31 mouse cellular contexts compared by ENCODE assay signal in the genomic region with DNA sequence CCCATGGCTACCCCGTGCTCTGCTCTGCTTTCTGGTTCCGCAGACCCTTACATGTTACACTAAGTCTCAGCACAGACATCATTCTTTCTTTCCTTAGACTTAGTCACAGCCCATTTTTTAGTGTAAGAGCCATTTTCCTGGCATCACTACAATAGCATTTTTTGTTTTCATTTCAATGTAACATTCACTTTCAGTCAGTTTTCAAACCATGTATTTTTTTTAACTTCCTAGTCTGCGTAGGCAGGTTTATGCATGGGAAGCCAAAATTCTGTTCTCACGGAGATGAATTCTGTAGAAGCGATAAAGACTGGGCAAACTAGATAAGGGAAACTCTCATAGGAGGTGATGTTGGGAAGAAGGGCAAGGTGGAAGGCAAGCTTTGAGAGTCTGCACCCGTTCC. TPM values are rescaled to one million over a fixed set of nuclear protein-coding genes. Genes with fewer than 3 reads are reported as not detected.
DNase-seq lines count a peak whose midpoint lies in the region; ATAC-seq and TF ChIP-seq lines count a peak whose summit lies in the region.
"Had no signal": no experiment of that assay in that cellular context is flagged by ENCODE, and none has a peak within 500 bp of the region (broad histone marks: within the 10 kb centered on the region; RNA-seq: fewer than 3 reads in every experiment).

No protein-coding gene starts in this region.

- H3K4me1 ChIP-seq in heart, adult 2 months (ENCODE audit: control insufficient read depth, insufficient read depth, low read length) = peaks cover 9% of the 10 kb centered on the region
- H3K4me1 ChIP-seq in heart, embryonic 12.5 days (replicated peaks) = peaks cover 10% of the 10 kb centered on the region
- H3K4me1 ChIP-seq in heart, embryonic 15.5 days (replicated peaks) = peaks cover 10% of the 10 kb centered on the region
- peaks cover 16% of the 10 kb centered on the region; the same call in 1 of the 2 replicates for H3K4me1 ChIP-seq in lung, embryonic 16.5 days (replicated peaks; ENCODE audit: control insufficient read depth, insufficient read depth, low read length)
- H3K4me1 ChIP-seq: forebrain, embryonic 10.5 days; forebrain, embryonic 13.5 days; hindbrain, embryonic 12.5 days; hindbrain, embryonic 15.5 days had no signal

- DNase-seq in heart, adult 2 months = no peak
- DNase-seq in heart, postnatal 10 days = no peak
- no peak for DNase-seq in lung, postnatal 10 days
- DNase-seq in telencephalon, adult 2 months (ENCODE audit: low read depth, low spot score) = peak; percentile 45
- DNase-seq: B cell, adult 2 months; cerebellum, adult 18-20 months; cerebellum, adult 9-10 months; cerebellum, postnatal 14 days; gastrocnemius, postnatal 25 days; heart, adult 18-20 months; heart, postnatal 14 days had no signal

- WGBS in heart, adult 2 months = 75% methylated on average over 6 of the region's 6 CpGs
- WGBS in heart, embryonic 12.5 days = 76% methylated on average over 6 of the region's 6 CpGs
- 75% methylated on average over 6 of the region's 6 CpGs for WGBS in heart, embryonic 15.5 days
- WGBS in lung, embryonic 16.5 days = 64% methylated on average over 6 of the region's 6 CpGs

- intact Hi-C loops in heart, adult 2 months (cut with DNase I) = no loop called here
- intact Hi-C loops in heart, postnatal 10 days (cut with DNase I) = no loop called here

- no peak for TF ChIP-seq EP300 in heart, adult 2 months (IDR thresholded peaks at IDR 0.05; ENCODE audit: insufficient read depth, low read depth, low read length)

- TF ChIP-seq POLR2A in heart, adult 2 months (IDR thresholded peaks at IDR 0.05; ENCODE audit: insufficient read depth, low read depth, low read length) = no peak

- no peaks in the 10 kb centered on the region for H3K79me2 ChIP-seq in heart, adult 2 months (replicated peaks; ENCODE audit: control insufficient read depth, insufficient read depth, low read length)

- H3K27me3 ChIP-seq in heart, adult 2 months (ENCODE audit: control insufficient read depth, insufficient read depth, low read length) = no peaks in the 10 kb centered on the region
- H3K27me3 ChIP-seq in heart, embryonic 12.5 days (replicated peaks) = no peaks in the 10 kb centered on the region
- no peaks in the 10 kb centered on the region for H3K27me3 ChIP-seq in heart, embryonic 15.5 days
- no peaks in the 10 kb centered on the region for H3K27me3 ChIP-seq in lung, embryonic 16.5 days (ENCODE audit: control insufficient read depth, insufficient read depth, low read depth, low read length)
- H3K27me3 ChIP-seq: CH12.LX; forebrain, embryonic 13.5 days; hindbrain, embryonic 12.5 days; hindbrain, embryonic 15.5 days; Patski had no signal

- H3K9ac ChIP-seq in heart, adult 2 months (ENCODE audit: low read depth, low read length) = no peak overlapping the region
- H3K9ac ChIP-seq in heart, embryonic 12.5 days = no peak overlapping the region
- H3K9ac ChIP-seq in heart, embryonic 15.5 days = no peak overlapping the region
- H3K9ac ChIP-seq in lung, embryonic 16.5 days (ENCODE audit: low read length) = no peak overlapping the region
- H3K9ac ChIP-seq: forebrain, embryonic 13.5 days; hindbrain, embryonic 12.5 days; hindbrain, embryonic 15.5 days had no signal

- no peaks in the 10 kb centered on the region for H3K9me3 ChIP-seq in heart, embryonic 12.5 days (replicated peaks)
- H3K9me3 ChIP-seq in heart, embryonic 15.5 days (replicated peaks) = no peaks in the 10 kb centered on the region
- H3K9me3 ChIP-seq in lung, embryonic 16.5 days (ENCODE audit: control insufficient read depth, low read length) = no peaks in the 10 kb centered on the region
- H3K9me3 ChIP-seq: forebrain, embryonic 10.5 days; forebrain, embryonic 13.5 days; G1E; hindbrain, embryonic 12.5 days; hindbrain, embryonic 15.5 days had no signal

- no peak overlapping the region for H3K4me3 ChIP-seq in heart, adult 2 months
- no peak overlapping the region for H3K4me3 ChIP-seq in heart, embryonic 12.5 days
- no peak overlapping the region for H3K4me3 ChIP-seq in heart, embryonic 15.5 days
- no peak overlapping the region for H3K4me3 ChIP-seq in lung, embryonic 16.5 days (ENCODE audit: low read length)
- H3K4me3 ChIP-seq: forebrain, embryonic 10.5 days; forebrain, embryonic 13.5 days; hindbrain, embryonic 12.5 days; hindbrain, embryonic 15.5 days had no signal

- H3K4me2 ChIP-seq in heart, embryonic 12.5 days = no peak overlapping the region
- no peak overlapping the region for H3K4me2 ChIP-seq in heart, embryonic 15.5 days
- no peak overlapping the region for H3K4me2 ChIP-seq in lung, embryonic 16.5 days (ENCODE audit: low read depth, low read length)
- H3K4me2 ChIP-seq: forebrain, embryonic 13.5 days; heart, embryonic 11.5 days; hindbrain, embryonic 12.5 days; hindbrain, embryonic 15.5 days had no signal

- no peaks in the 10 kb centered on the region for H3K36me3 ChIP-seq in heart, adult 2 months (ENCODE audit: control insufficient read depth, insufficient read depth, low read length)
- H3K36me3 ChIP-seq in heart, embryonic 12.5 days = no peaks in the 10 kb centered on the region
- no peaks in the 10 kb centered on the region for H3K36me3 ChIP-seq in heart, embryonic 15.5 days
- H3K36me3 ChIP-seq in lung, embryonic 16.5 days (ENCODE audit: control insufficient read depth, insufficient read depth, low read length) = no peaks in the 10 kb centered on the region
- H3K36me3 ChIP-seq: forebrain, embryonic 10.5 days; G1E; hindbrain, embryonic 12.5 days; hindbrain, embryonic 15.5 days had no signal

- no peak for TF ChIP-seq CTCF in heart, adult 2 months (IDR thresholded peaks at IDR 0.05)

- H3K27ac ChIP-seq in heart, adult 2 months = peak overlapping the region; percentile 18; the same call in 1 of the 2 replicates
- H3K27ac ChIP-seq in heart, embryonic 12.5 days (ENCODE audit: poor library complexity, severe bottlenecking) = no peak overlapping the region
- H3K27ac ChIP-seq in heart, embryonic 15.5 days = peak overlapping the region; percentile 37; the same call in 1 of the 2 replicates
- H3K27ac ChIP-seq in lung, embryonic 16.5 days (ENCODE audit: low read length) = peak overlapping the region; percentile 71
- H3K27ac ChIP-seq: forebrain, embryonic 10.5 days; forebrain, embryonic 13.5 days; hindbrain, embryonic 12.5 days; hindbrain, embryonic 15.5 days had no signal

- ATAC-seq in heart, embryonic 12.5 days (ENCODE audit: insufficient number of reproducible peaks, low FRiP score) = no peak
- ATAC-seq in heart, embryonic 15.5 days (replicated peaks; ENCODE audit: insufficient number of reproducible peaks, insufficient read depth, low FRiP score, low read depth) = no peak
- no peak for ATAC-seq in lung, embryonic 16.5 days (ENCODE audit: low read depth)
- ATAC-seq: forebrain, embryonic 13.5 days; forebrain, embryonic 16.5 days; intestine, postnatal 0 days; Patski had no signal

RNA-seq across cellular contexts. Expression of a gene that starts 13.9 kb away (rescaled TPM):
- total RNA-seq in heart, adult 2 months (2021) = 100 to 1,000 TPM; 409 to 433 TPM
- polyA plus RNA-seq in heart, adult 2 months (2012; rRNA removed) = 1,071 and 1,296 TPM in 2 replicates
- 139 TPM in 2 replicates for polyA plus RNA-seq in heart, embryonic 12.5 days (2016; fragmentation: Nextera tagmentation; extraction: Ambion mirVana)
- 595 and 619 TPM in 2 replicates for polyA plus RNA-seq in heart, embryonic 15.5 days (2015; fragmentation: Nextera tagmentation; extraction: Ambion mirVana)
- 100 to 1,000 TPM; 312 to 380 TPM for total RNA-seq in heart, postnatal 10 days (2021)
- 1,118 and 1,160 TPM in 2 replicates for polyA plus RNA-seq in lung, embryonic 16.5 days (2015; fragmentation: Nextera tagmentation; extraction: Ambion mirVana)
- total RNA-seq: CH12.LX; hematopoietic stem cell, adult 5-6 weeks had no signal
- polyA plus RNA-seq: G1E had no signal

RNA-seq across cellular contexts. Expression of a gene that starts 32.0 kb away (rescaled TPM):
- total RNA-seq in heart, adult 2 months (2021) = 10 to 100 TPM; 16.3 to 19.6 TPM
- 12.8 and 19.9 TPM in 2 replicates for polyA plus RNA-seq in heart, adult 2 months (2012; rRNA removed)
- polyA plus RNA-seq in heart, embryonic 12.5 days (2016; fragmentation: Nextera tagmentation; extraction: Ambion mirVana) = 21.8 and 22.5 TPM in 2 replicates
- polyA plus RNA-seq in heart, embryonic 15.5 days (2015; fragmentation: Nextera tagmentation; extraction: Ambion mirVana) = 14.4 and 16.5 TPM in 2 replicates
- 10 to 100 TPM; 11.9 to 13.2 TPM for total RNA-seq in heart, postnatal 10 days (2021)
- 7.1 and 7.8 TPM in 2 replicates for polyA plus RNA-seq in lung, embryonic 16.5 days (2015; fragmentation: Nextera tagmentation; extraction: Ambion mirVana)
- polyA plus RNA-seq: Patski had no signal

RNA-seq across cellular contexts. Expression of a gene that starts 32.4 kb away (rescaled TPM):
- not detected for total RNA-seq in heart, adult 2 months (2021)
- polyA plus RNA-seq in heart, adult 2 months (2012; rRNA removed) = 0.29 and 0.51 TPM in 2 replicates
- polyA plus RNA-seq in heart, embryonic 12.5 days (2016; fragmentation: Nextera tagmentation; extraction: Ambion mirVana) = 0.98 and 1.0 TPM in 2 replicates
- polyA plus RNA-seq in heart, embryonic 15.5 days (2015; fragmentation: Nextera tagmentation; extraction: Ambion mirVana) = 0.27 and 0.87 TPM in 2 replicates
- total RNA-seq in heart, postnatal 10 days (2021) = not detected
- 0.35 and 0.97 TPM in 2 replicates for polyA plus RNA-seq in lung, embryonic 16.5 days (2015; fragmentation: Nextera tagmentation; extraction: Ambion mirVana)
- total RNA-seq: adrenal gland, adult 2 months; adrenal gland, postnatal 14 days; gastrocnemius, adult 8-10 months; gastrocnemius, postnatal 25 days; heart, adult 18-20 months; hematopoietic stem cell, adult 5-6 weeks had no signal
- polyA plus RNA-seq: adrenal gland, adult 2 months; embryonic facial prominence, embryonic 11.5 days; forebrain, embryonic 10.5 days; G1E; hindbrain, embryonic 12.5 days; hindbrain, embryonic 15.5 days had no signal

RNA-seq across cellular contexts. Expression of a gene that starts 34.1 kb away (rescaled TPM):
- under 1 TPM in 1 of 2 experiments, not detected in 1; 0.30 TPM for total RNA-seq in heart, adult 2 months (2021)
- polyA plus RNA-seq in heart, adult 2 months (2012; rRNA removed) = 0.04 and 0.26 TPM in 2 replicates
- 0.22 TPM in 1 of 2 replicates, not detected in the other for polyA plus RNA-seq in heart, embryonic 12.5 days (2016; fragmentation: Nextera tagmentation; extraction: Ambion mirVana)
- 0.18 and 0.26 TPM in 2 replicates for polyA plus RNA-seq in heart, embryonic 15.5 days (2015; fragmentation: Nextera tagmentation; extraction: Ambion mirVana)
- not detected for total RNA-seq in heart, postnatal 10 days (2021)
- 0.20 TPM in 1 of 2 replicates, not detected in the other for polyA plus RNA-seq in lung, embryonic 16.5 days (2015; fragmentation: Nextera tagmentation; extraction: Ambion mirVana)
- total RNA-seq: gastrocnemius, adult 8-10 months; gastrocnemius, postnatal 25 days; heart, adult 18-20 months; hematopoietic stem cell, adult 5-6 weeks had no signal
- polyA plus RNA-seq: adrenal gland, adult 2 months; embryonic facial prominence, embryonic 11.5 days; embryonic facial prominence, embryonic 14.5 days; forebrain, embryonic 10.5 days; forebrain, embryonic 13.5 days; forebrain, embryonic 16.5 days; G1E; hindbrain, embryonic 12.5 days; intestine, embryonic 14.5 days had no signal

RNA-seq across cellular contexts. Expression of a gene that starts 52.1 kb away (rescaled TPM):
- 10 to 100 TPM; 24.0 to 30.4 TPM for total RNA-seq in heart, adult 2 months (2021)
- polyA plus RNA-seq in heart, adult 2 months (2012; rRNA removed) = 41.7 and 57.6 TPM in 2 replicates
- polyA plus RNA-seq in heart, embryonic 12.5 days (2016; fragmentation: Nextera tagmentation; extraction: Ambion mirVana) = 93.8 and 99.8 TPM in 2 replicates
- polyA plus RNA-seq in heart, embryonic 15.5 days (2015; fragmentation: Nextera tagmentation; extraction: Ambion mirVana) = 75.6 and 126 TPM in 2 replicates
- total RNA-seq in heart, postnatal 10 days (2021) = 10 to 100 TPM; 37.4 to 45.4 TPM
- polyA plus RNA-seq in lung, embryonic 16.5 days (2015; fragmentation: Nextera tagmentation; extraction: Ambion mirVana) = 85.2 and 98.2 TPM in 2 replicates
